Mouse (Mus musculus) midbrain, postnatal 0 days (tissue): ENCODE measurements around the gene Cd27. TPM values are rescaled to one million over a fixed set of nuclear protein-coding genes. Genes with fewer than 3 reads are reported as not detected.

ENCODE experiments used
- ATAC-seq: fragments of 200-750 bp; cut with Nextera tagmentation; 2 replicates; pipeline ENCODE4 v1.8.0; 2017; ENCODE audit warnings: moderate number of reproducible peaks, mild to moderate bottlenecking, moderate TSS enrichment, moderate library complexity; ENCODE audit not compliant: low FRiP score
- DNase-seq: peaks from one replicate; pipeline ENCODE4 v3.0.0-alpha.2; 2015; ENCODE audit warnings: low spot score
- H3K27ac ChIP-seq: fragments of 300-500 bp; sonication (generic); 2 replicates; pipeline ENCODE4 v1.5.1; 2014; ENCODE audit warnings: low read depth, mild to moderate bottlenecking, low read length, mixed read lengths
- H3K27me3 ChIP-seq: fragments of 300-500 bp; sonication (generic); 2 replicates; pipeline ENCODE4 v1.6.1; 2014; ENCODE audit warnings: low read length, control low read depth, mixed read lengths; ENCODE audit not compliant: insufficient read depth
- H3K36me3 ChIP-seq: fragments of 300-500 bp; sonication (generic); 2 replicates; pipeline ENCODE4 v1.6.1; 2014; ENCODE audit warnings: low read length, control low read depth, mixed read lengths; ENCODE audit not compliant: insufficient read depth
- H3K4me1 ChIP-seq: fragments of 300-500 bp; sonication (generic); 2 replicates; pipeline ENCODE4 v1.6.1; 2014; ENCODE audit warnings: mild to moderate bottlenecking, control low read depth, antibody characterized with exemption, low read length, mixed read lengths; ENCODE audit not compliant: insufficient read depth
- H3K4me2 ChIP-seq: fragments of 300-500 bp; sonication (generic); 2 replicates; pipeline ENCODE4 v1.6.1; 2014; ENCODE audit warnings: low read depth, mild to moderate bottlenecking, low read length, mixed read lengths; ENCODE audit not compliant: poor library complexity, severe bottlenecking
- H3K4me3 ChIP-seq: fragments of 300-500 bp; sonication (generic); 2 replicates; pipeline ENCODE4 v1.5.1; 2014; ENCODE audit warnings: low read depth, mild to moderate bottlenecking, low read length, moderate library complexity
- H3K9ac ChIP-seq: fragments of 300-500 bp; sonication (generic); replicated peaks from 2 replicates; pipeline ENCODE4 v1.6.1; 2014; ENCODE audit warnings: mild to moderate bottlenecking, low read length, moderate library complexity, mixed read lengths; ENCODE audit not compliant: poor library complexity, severe bottlenecking
- H3K9me3 ChIP-seq: fragments of 300-500 bp; sonication (generic); 2 replicates; pipeline ENCODE4 v1.6.1; 2016; ENCODE audit warnings: low read length, control low read depth
- CTCF ChIP-seq: IDR thresholded peaks from 2 replicates; pipeline ENCODE4 v1.5.1; 2016; ENCODE audit warnings: antibody characterized with exemption, mild to moderate bottlenecking
- WGBS: fragments of 180-500 bp; shearing (Covaris S2); extraction: QIAGEN DNeasy Blood & Tissue Kit; methylation state at CpG from one replicate; pipeline ENCODE4 v1.1.7; 2014; 5-methylcytosine and 5-hydroxymethylcytosine counted together
- polyA plus RNA-seq: library from polyadenylated mRNA; unstranded; fragments of >200 nt; fragmentation: Nextera tagmentation; extraction: Ambion mirVana; gene quantifications from 2 replicates; pipeline ENCODE4 v1.2.1, GENCODE M21; 2015
- total RNA-seq: library from RNA; depleted of rRNA; stranded (reverse); fragments of >200 nt; gene quantifications from 2 replicates; pipeline ENCODE4 v1.2.3, GENCODE M21; 2014

The Cd27 gene
- total and polyA plus RNA-seq, 2 experiments from 2014 or later, result 0.70 TPM; not detected in 1

DNA sequence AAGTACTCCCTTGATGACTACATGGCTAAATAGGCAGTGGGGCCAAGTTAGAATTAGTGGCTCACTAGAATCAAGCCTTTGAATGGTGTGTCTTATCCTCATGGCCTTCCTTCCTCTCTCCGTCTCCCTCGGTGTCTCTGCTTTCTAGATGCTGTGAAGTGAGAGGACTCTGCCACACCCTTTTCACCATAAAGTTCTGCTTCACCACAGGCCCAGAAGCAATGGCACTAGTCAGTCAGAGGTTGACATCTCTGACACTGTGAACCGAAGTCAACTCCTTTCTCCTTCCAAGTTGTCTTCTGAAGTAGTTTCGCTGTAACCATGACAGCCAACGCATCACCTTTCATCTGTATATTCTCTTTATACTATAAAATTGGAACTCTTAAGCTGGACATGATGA, 2.7 kb upstream of the Cd27 start:
- Histone ChIP-seq H3K9me3 (no peaks in the 10 kb centered on the region), H3K36me3 (no peaks in the 10 kb centered on the region), H3K27me3 (no peaks in the 10 kb centered on the region), H3K27ac (no peak overlapping the region), H3K4me2 (no peak overlapping the region), H3K4me1 (no peaks in the 10 kb centered on the region), H3K9ac (no peak overlapping the region), H3K4me3 (no peak overlapping the region)
- WGBS, result 92% methylated on average over 5 of the region's 5 CpGs
- ATAC-seq (no peak), DNase-seq (no peak)
- TF ChIP-seq CTCF, result no peak

DNA sequence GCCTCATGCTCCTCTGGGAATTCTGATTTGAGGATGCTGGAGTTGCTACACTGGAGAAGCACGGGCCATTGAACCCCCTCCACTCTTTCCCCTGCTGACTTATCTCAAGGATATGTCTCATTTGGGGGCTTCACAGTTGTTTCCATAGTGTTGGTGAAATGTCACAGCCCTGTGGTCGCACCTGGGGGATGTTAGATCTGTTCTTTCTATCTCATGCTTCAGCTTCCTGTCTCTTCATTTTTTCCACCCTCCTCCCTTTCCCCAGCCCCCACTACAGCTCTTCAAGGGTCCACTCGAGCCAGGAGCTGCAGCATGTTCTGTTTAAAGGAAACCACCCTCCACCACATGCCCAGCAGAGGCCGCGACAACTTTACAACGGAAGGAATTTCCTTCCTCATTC, 1.6 kb upstream of the Cd27 start:
- Histone ChIP-seq H3K4me2 (no peak overlapping the region), H3K27ac (no peak overlapping the region), H3K4me1 (no peaks in the 10 kb centered on the region), H3K36me3 (no peaks in the 10 kb centered on the region), H3K27me3 (no peaks in the 10 kb centered on the region), H3K9ac (no peak overlapping the region), H3K9me3 (no peaks in the 10 kb centered on the region), H3K4me3 (no peak overlapping the region)
- TF ChIP-seq CTCF, result no peak
- no peak for ATAC-seq
- no peak for DNase-seq
- WGBS, result 81% methylated on average over 6 of the region's 6 CpGs

- TF ChIP-seq CTCF, result no peak
- no peaks in the 10 kb centered on the region for H3K9me3 ChIP-seq
- ATAC-seq (no peak), DNase-seq (no peak)
- no peak overlapping the region for H3K4me2 ChIP-seq
- H3K9ac ChIP-seq, result no peak overlapping the region
- no peak overlapping the region for H3K27ac ChIP-seq
- H3K27me3 ChIP-seq, result no peaks in the 10 kb centered on the region
- H3K4me3 ChIP-seq, result no peak overlapping the region
- WGBS, result 88% methylated on average over 4 of the region's 4 CpGs
- no peaks in the 10 kb centered on the region for H3K36me3 ChIP-seq
- H3K4me1 ChIP-seq, result no peaks in the 10 kb centered on the region
Observed at GRCm38 (mm10) chr6:125237421-125237820, 611 bp upstream of the Cd27 start.

- no peak for TF ChIP-seq CTCF
- no peak overlapping the region for H3K4me2 ChIP-seq
- 68% methylated on average over 6 of the region's 6 CpGs for WGBS
Observed at GRCm38 (mm10) chr6:125236341-125236740, 469 bp downstream of the Cd27 start.

DNA sequence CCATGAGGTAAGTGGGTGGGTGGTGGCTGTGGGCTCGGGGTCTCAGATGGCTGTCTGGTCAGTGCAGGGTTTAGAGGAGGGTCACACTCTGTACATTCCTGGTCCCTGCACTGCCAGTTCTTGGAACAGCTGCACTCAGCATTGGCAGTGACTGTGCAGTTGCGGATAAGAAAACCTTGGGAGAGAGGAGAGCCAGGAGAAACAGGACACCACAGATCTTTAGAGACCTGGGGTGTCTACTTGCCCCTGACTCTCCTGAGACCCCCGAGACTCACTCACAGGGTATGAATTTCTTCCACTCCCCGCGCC, 2.3 kb downstream of the Cd27 start:
- H3K9me3 ChIP-seq, result no peaks in the 10 kb centered on the region
- 72% methylated on average over 5 of the region's 5 CpGs for WGBS
- ATAC-seq (no peak), DNase-seq (no peak)
- no peak overlapping the region for H3K9ac ChIP-seq
- H3K4me3 ChIP-seq, result no peak overlapping the region
- no peak overlapping the region for H3K4me2 ChIP-seq
- no peaks in the 10 kb centered on the region for H3K27me3 ChIP-seq
- no peaks in the 10 kb centered on the region for H3K36me3 ChIP-seq
- no peak overlapping the region for H3K27ac ChIP-seq
- no peaks in the 10 kb centered on the region for H3K4me1 ChIP-seq
- no peak for TF ChIP-seq CTCF

More at GRCm38 (mm10) chr6:125236341-125236740, 469 bp downstream of the Cd27 start:
- no peak for DNase-seq
- no peaks in the 10 kb centered on the region for H3K4me1 ChIP-seq
- no peak overlapping the region for H3K4me3 ChIP-seq
- H3K9me3 ChIP-seq, result no peaks in the 10 kb centered on the region
- ATAC-seq, result no peak
- H3K27me3 ChIP-seq, result no peaks in the 10 kb centered on the region
- H3K9ac ChIP-seq, result no peak overlapping the region
- H3K36me3 ChIP-seq, result no peaks in the 10 kb centered on the region
- H3K27ac ChIP-seq, result no peak overlapping the region

DNA sequence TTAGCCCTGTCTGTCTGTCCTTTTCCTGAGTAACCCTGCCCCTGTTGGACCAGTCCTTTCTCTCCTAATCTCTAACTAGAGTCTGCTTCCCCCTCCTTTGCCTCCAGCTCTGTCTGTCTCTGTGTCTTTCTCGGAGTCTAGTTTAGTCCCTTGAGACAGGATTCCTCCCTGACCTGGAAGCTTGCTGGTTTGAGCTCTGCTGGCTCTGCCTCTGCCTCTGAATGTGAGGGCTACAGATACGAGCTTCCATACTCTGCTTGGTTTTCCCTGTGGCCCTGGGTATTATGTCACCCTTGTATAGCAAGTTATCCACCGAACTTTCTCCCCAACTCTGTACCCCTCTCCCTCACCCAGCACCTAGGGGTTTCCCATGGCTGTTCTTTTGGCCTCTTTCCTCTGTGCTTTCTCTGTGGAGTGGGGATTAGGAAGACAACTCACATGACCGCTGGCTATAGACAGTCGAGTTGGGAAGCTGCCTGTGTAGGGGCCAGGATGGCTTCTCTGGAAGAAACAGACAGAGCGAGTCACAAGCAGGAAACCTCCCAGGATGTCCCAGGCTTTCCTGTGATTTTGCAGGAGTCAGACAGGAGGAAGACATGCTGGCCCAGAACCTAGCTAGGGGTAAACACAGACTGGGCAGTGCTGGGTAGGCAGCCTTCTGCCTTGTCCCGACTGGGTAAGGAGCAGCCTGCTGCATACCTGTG, 2.8 kb downstream of the Cd27 start:
- no peak overlapping the region for H3K9ac ChIP-seq
- no peak for TF ChIP-seq CTCF
- DNase-seq (no peak), ATAC-seq (no peak)
- no peaks in the 10 kb centered on the region for H3K27me3 ChIP-seq
- H3K36me3 ChIP-seq, result no peaks in the 10 kb centered on the region
- no peaks in the 10 kb centered on the region for H3K9me3 ChIP-seq
- H3K4me2 ChIP-seq, result no peak overlapping the region
- WGBS, result 52% methylated on average over 7 of the region's 7 CpGs
- no peak overlapping the region for H3K27ac ChIP-seq
- no peaks in the 10 kb centered on the region for H3K4me1 ChIP-seq
- H3K4me3 ChIP-seq, result no peak overlapping the region
